Mouse (Mus musculus): ENCODE measurements around the gene Tmem35b. TPM values are rescaled to one million over a fixed set of nuclear protein-coding genes. Genes with fewer than 3 reads are reported as not detected.
"Not testable (repeated sequence)": the region's sequence is repeated elsewhere in the genome, so short reads cannot be mapped to it uniquely, and the experiment has no call there.

The Tmem35b gene
- total RNA-seq (2021) = 10 to 100 TPM; 15.0 to 19.6 TPM
- long read RNA-seq, experiment 1, transcript Tmem35b-201 (3 exons, 1,120 nt) = major isoform, 7 of 7 reads
- long read RNA-seq, experiment 1, partial matches to known transcripts = 0 of 7 reads
- long read RNA-seq, experiment 1, other reads (novel, unspliced or antisense) = 0 of 7 reads
- long read RNA-seq, experiment 2, transcript Tmem35b-201 (3 exons, 1,120 nt) = major isoform, 15 of 19 reads
- long read RNA-seq, experiment 2, partial matches to known transcripts = 1 of 19 reads
- long read RNA-seq, experiment 2, other reads (novel, unspliced or antisense) = 3 of 19 reads

DNA sequence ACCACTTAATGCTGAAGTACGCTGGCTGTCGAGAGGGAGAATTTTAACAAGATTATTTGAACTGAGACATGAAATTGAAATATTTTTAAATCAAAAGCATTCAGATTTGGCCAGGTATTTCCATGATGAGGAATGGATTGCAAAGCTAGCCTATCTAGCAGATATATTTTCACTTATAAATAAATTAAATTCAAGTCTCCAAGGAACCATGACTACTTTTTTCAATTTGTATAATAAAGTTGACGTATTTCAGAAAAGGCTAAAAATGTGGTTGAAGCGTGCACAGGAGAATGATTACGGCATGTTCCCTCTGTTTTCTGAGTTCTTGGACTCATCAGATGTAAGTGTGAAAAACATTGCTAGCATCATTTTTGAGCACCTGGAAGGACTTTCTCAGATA, at the start of gene Tmem35b:
Gene Tmem35b (plus strand): TSS at position 301 of the 400 bp plus-strand sequence.
- DNase-seq (ENCODE audit: low spot score in 2 of 2) = no peak

DNA sequence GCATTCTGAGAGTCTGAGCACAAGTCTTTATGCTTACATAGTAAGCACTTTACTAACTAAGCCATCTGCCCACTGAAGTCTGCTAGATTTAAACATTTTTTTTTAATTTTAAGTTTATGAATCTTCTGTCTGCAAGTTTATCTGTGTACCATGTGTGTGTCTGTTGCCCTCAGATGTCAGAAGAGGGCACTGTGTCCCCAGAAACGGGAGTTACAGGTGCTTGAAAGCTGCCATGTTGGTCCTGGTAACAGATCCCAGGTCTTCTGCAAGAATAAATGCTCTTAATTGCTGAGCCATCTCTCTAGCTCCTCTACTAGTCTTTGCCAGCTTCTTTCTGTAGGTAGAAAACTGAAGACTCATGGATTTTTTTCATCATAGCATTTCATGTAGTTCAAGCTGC, 48.6 kb upstream of the Tmem35b start:
- DNase-seq (ENCODE audit: low spot score in 2 of 2) = no peak

DNA sequence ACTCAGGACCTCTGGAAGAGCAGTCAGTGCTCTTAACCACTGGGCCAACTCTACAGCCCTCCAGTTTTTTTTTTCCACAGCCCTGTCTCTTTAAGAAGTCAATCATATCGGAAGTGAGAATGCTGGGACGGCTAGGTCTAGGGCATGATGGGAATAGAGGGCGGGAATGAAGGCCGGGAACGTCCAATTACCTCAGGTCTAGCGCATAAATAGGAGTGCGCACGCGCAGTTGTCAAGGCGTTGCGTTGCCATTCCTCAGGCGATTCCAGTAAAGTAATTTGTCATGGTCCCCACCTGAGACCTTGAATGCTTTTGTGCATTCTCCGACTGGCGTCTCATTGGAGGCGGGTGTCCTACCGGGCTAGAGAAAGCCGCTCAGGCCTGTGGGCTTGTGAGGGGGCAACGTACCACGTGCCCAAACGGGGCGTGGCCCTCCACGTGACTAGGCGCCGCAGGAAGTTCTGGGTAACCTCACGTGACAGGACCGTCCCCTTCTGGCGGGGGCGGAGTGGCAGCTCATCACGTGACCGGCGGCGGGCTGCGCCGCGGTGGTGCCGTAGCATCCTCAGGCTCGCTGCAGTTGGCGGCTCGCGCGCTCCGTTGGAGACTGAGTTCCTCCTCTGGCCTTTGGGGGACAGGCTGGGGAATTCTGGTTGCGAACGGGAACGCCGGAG, 46.5 kb upstream of the Tmem35b start, which contains the start of gene Zmym6:
Gene Zmym6 (plus strand): TSS at position 509 of the 674 bp plus-strand sequence.
- peak; percentile 90 to 92 for DNase-seq (ENCODE audit: low spot score in 2 of 2)

DNA sequence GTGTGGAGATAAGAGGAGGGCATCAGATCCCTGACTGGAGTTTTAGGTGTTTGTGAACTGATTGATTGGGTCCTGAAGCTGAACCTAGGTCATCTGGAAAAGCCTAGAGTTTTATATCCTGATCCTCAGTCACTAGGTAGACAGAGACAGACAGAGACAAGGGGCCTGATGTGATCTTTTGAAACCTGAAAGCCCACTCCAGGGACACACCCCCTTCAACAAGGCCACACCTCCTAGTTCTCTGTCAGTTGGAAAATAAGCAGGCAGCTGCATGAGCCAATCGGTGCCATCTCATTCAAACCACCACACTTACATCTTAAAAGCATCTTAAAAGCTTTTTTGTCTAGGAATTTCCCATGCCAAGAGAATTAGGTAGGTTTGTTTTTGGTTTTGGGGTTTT, 42.7 kb upstream of the Tmem35b start:
- no peak for DNase-seq (ENCODE audit: low spot score in 2 of 2)

DNA sequence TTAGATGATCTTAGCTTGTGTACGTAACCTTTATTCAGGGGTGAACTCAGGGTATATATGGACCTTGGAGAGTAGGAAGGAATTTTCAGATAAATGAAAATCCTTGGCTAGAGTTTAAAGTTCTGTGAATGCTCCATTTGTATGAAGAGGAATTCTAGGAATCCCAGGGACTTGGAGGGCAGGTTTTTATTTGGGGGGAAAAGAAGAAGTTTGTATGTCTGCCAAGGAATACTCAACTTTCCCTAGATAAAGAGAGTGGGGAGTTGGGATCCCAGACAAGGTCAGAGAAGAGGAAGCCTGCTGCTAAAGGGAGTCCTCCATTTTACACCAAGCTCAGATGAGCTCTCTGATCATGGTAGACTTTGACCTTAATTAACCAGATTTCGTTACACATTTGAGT, 40.4 kb upstream of the Tmem35b start:
- no peak for DNase-seq (ENCODE audit: low spot score in 2 of 2)

DNA sequence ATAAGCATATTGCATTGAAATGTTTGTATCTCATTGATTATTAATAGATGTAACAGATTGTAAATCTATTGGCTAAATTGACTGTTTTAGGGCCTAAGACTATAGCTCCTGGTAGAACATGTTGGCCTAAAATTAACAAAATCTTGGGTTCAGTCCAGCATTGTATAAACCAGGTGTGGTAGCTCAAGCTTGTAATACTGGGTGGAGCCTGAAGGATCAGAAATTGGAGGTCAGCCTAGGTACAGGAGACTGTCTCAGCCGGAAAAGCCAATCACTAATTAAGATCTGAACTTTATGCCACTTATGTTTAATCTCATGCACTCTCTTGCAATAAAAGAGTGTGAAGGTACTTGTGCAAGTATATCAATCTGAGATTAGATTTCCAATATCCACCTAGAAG, 37.7 kb upstream of the Tmem35b start:
- DNase-seq (ENCODE audit: low spot score in 2 of 2) = no peak

DNA sequence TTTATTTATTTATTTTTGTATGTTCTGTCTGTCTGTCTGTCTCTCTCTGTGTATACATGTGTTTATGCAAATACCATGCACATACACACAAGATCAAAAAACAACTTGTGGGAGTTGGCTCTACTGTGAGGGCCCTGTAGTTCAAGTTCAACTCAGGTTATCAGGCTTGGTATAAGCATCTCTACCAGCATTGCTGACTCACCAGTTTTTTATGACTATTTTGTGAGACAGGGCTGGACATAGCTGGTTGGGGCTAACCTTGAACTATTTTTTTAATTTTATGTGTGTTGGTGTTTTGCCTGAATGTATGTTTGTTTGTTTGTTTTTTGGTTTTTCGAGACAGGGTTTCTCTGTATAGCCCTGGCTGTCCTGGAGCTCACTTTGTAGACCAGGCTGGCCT, 32.3 kb upstream of the Tmem35b start:
- no peak for DNase-seq (ENCODE audit: low spot score in 2 of 2)

DNA sequence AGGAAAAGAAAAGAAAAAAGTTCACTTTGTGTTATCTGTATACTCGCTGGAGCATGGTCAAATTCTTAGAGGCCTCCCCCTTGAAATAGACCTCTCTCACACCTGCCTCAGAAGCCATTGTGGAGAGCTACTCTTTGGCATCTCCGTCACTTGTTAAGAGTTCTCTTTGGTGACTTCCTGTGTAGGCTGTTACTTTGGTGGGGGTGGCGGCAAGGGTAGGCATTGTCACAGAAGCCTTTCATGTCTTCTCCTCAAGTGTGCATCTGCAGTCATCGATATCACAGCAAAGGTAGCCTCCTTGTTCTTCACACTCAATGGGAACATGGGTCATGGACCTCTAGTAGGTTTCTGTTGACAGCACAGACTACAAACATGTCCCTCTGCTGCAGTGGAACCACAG, 28.4 kb upstream of the Tmem35b start:
- DNase-seq (ENCODE audit: low spot score in 2 of 2) = no peak

DNA sequence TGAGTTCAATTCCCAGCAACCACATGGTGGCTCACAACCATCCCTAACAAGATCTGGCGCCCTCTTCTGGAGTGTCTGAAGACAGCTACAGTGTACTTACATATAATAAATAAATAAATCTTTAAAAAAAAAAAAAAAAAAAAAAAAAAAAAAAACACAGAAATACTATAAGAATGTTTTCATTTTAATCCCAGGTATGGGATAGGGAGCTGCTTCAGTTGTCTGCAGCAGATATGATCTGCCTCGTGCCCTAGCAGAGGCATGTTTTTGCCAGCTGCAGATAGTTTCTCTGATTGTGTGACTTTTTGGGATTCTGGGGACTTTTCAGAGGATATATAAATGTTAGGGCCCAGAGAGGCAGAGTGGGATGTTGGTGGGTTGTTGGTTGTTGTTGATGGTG, 23.9 kb upstream of the Tmem35b start:
- DNase-seq (ENCODE audit: low spot score in 2 of 2) = not testable (repeated sequence)

DNA sequence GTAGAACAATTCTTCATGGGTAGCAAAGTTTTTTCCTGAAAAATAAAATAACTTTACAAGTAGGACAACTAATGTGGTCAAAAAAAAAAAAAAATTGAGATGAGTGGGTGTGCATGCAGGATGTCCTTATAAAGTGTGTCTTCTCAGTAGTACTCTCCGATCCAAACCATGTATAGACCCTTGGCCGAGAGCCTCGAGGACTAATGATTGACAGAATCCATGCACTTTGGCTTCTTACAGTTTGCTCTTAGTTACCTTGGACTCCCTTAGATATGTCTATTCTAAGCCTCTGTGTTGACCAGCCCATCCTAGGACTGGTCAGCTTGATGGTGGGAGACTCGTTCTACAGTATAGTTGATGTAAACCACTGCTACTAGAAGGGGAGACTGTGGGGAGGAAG, 15.9 kb upstream of the Tmem35b start:
- no peak for DNase-seq (ENCODE audit: low spot score in 2 of 2)

DNA sequence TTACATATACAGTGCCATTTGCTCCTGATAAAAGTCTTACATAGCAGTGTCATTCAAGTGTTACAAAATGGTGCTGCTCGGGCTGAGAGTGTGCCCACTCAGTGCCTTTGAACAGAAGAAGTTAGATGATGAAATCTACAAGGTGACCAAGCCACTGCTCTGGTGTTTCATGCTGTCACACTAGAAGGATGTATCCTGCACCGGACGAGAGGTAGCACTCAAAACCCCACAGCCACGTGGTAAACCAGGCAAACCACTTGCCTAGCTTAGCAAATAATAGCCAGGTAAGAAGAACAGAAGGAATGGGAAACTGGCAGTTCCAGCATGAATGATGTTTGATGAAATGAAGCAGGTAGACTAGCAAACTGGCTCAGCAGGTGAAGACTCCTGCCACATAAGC, 12.9 kb upstream of the Tmem35b start:
- no peak for DNase-seq (ENCODE audit: low spot score in 2 of 2)

DNA sequence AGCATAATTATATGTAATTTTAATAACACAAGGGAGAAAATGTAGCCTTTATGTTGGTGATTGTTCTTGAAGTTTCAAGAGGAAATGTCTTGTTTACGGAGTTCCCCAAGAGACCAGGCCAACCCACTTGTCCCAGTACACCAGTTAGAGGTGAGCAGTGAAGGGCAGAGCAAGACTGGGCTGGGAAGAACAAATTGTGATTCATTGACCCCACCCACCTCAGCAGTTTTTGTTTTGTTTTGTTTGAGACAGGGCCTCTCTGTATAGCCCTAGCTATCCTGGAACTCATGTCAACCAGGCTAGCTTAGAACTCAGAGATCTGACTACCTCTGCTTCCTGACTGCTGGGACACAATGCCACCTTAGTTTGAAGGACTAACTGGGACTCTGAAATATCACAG, 840 bp downstream of the Tmem35b start:
- DNase-seq (ENCODE audit: low spot score in 2 of 2) = no peak

DNA sequence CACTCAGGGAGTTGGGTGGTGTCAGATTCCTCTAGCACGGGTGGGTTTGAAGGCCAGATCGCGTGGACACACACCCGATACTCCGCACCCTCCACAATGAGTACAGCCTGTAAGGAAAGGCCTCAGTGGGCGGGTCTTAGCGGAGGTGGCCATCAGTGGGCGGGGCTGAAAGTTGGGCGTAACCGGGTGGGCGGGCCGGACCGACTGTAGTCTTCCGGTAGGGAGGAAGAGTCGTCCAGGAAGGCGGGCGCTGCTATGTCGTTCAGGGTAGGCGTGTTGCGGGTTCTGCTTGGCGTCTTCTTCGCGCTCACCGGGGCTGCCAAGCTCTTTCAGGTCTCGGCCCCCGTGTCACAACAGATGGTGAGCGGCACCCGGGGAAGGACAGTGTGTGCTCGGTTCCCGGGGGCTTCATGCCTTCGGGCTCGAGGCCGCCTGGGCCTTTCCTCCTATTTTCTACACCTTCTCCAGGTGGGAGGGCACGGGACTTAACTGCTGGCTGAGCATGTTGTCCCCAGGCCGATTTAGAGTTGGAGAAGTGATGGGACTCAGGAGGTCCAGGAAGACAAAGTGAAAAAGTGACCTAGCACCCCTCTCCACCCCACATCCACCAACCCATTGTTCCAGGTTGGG, 2.5 kb downstream of the Tmem35b start:
- DNase-seq (ENCODE audit: low spot score in 2 of 2) = peak; percentile 81 to 82

DNA sequence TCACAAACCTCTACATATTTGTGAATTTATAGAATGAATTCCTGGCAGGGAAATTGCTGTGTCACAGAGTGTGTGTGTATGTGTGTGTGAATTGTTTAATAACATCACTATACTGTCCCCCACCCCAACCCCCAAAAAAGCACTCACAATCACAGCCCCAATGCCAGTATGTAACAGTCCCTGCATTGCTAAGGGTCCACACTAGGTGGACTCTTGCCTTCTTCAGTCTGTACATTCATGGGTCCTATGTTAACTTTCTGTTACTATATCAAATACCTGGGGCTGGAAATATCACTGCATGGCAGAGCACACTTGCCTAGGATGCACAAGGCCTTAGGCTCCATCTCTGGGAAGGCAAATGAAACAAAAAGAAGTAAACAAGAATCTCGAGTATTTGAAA, 11.2 kb downstream of the Tmem35b start:
- no peak for DNase-seq (ENCODE audit: low spot score in 2 of 2)

DNA sequence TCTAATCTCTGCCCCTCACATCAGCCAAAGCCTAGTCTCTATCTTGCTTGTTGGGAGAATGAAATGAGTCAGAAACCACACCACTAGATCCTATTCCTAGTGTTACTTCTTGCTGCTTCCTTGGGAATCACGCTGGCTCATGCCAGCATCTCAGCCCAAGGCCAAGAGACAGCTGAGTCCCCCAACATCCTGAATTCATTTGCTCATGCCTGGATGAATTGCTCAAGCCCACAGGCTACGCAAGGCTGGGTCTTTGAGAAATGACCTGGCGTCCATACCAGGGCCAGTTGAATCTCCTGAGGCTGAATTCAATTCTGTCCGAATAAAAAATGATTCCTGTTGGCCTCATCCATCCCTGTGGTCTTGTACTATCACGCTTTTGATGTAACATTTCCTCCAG, 14.1 kb downstream of the Tmem35b start:
- no peak for DNase-seq (ENCODE audit: low spot score in 2 of 2)

DNA sequence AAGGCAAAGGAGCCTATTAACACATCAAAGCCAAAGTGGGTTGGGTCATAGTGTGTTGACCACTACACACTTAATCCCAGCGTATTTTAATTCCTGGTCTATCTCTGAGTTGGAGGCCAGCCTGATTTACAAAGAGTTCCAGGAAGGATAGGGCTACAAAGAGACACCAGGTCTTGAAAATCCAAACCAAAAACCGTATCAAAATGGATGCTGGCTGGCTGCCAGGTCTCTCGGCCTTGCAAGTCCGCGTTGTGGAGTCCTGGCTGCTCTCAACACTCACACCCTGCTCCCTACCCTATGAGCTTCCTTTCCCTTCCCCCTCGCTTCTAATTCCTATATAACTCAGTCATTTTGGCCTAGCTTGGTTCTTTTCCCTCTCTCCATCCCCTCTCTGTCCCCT, 15.0 kb downstream of the Tmem35b start:
- peak in 1 of 2 experiments; percentile 12 for DNase-seq (ENCODE audit: low spot score in 2 of 2)

DNA sequence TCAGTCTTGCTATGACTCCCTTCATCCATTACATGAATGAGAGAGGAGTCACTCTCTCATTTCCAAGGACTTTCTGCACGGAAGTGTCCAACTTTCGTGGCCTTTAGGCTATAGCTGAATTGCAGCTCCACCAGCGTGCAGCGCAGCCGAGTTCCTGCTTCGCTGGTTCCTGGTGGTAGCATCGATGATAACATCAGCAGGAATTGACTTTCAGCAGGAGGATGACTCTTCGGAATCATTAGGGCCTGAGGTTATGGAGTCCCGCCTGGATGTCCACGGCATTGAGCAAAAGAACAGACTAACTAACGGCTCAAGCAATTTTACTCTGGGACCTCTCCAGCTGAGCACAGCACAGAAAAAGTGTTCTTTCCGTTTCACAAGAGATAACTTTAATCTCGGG, 26.5 kb downstream of the Tmem35b start:
- DNase-seq (ENCODE audit: low spot score in 2 of 2) = no peak

DNA sequence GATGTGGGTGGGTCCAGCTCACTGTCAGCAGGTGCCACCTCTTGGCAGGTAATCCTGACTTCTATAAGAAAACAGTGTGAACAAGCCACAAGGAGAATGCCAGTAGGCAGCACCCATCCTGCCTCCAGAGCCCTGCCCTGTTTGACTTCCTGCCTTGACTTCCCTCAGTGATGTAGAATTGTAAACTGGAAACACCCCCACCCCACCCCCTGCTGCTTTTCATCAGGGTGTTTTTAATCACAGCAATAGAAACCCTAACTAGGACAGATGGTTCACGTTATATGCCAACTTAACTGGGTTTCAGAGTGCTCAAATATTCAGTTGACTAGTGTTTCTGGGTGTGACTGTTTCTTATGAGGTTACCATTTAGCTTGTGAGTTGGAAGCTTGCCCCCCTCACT, 29.9 kb downstream of the Tmem35b start:
- DNase-seq (ENCODE audit: low spot score in 2 of 2) = no peak

DNA sequence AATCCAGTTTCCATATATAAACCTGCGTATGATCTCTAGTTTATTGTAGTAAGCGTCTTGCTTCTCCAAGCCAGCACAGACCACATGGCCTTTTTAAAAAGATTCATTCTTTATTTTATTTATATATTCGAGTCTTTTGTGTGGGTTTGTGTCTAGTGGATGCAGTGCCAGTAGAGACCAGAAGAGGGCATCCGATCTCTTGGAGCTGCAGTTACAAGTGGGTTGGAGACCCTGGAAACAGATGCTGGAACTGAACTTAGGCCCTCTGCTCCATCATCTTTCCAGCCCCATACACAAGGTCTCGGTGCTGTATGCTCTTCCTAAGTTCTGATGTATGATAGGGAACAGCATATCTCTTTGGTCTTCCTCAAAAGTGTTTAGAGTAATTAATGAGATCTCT, 32.3 kb downstream of the Tmem35b start:
- DNase-seq (ENCODE audit: low spot score in 2 of 2) = no peak

DNA sequence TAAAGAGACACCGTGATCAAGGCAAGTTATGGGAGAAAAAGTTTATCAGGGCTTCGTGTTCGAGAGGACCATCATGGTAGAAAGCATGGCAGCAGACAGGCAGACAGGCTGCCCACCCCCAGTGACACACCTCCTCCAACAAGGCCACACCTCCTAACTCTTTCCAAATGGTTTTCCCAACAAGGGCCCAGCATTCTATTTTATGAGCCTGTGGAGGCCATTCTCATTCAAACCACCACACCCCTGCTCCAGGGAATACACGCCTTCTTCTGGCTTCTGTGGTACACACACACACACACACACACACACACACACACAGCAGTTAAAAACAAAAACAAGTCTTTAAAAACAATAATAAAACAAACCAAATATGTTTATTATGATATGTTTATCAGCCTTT, 34.3 kb downstream of the Tmem35b start:
- no peak for DNase-seq (ENCODE audit: low spot score in 2 of 2)

DNA sequence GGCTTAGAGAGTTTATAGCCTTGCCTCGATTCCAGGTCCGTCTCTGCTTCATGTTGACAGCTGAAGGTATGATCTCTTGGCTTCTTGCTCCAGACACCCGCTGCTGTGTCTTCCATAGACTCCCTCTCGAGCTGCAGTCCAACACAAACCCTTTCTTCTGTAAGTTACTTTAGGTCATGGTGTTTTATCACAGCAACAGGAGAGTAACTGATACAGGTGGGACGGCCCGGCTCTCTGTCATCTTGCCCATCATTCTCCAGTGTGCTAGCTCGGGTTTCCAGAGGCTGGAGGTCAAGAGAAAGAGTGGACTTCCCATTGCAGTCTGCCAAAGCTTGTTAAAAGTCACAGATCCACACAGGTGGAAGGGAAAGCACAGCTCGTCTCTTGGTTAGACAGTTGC, 40.4 kb downstream of the Tmem35b start:
- no peak for DNase-seq (ENCODE audit: low spot score in 2 of 2)

DNA sequence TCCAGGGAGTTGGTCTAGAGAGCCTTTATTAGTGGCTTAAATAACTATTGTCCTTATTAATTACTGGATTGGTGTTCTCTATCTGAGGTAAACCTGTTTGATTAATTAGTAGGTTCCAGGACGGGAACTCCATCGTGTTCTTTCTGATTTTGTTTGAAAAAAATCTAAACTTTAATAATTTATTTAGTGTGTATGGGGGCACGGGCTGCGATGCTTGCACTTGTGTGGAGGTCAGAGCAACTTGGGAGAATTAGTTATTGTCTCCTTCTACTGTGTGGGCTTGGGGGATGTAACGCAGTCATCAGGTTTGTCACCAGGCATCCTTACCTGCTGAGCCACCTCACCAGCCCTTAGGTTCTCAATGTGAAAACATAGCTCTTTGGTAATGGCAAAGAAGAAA, 43.6 kb downstream of the Tmem35b start:
- DNase-seq (ENCODE audit: low spot score in 2 of 2) = no peak

All from adrenal gland, adult 18-20 months (tissue).